Mouse (Mus musculus) forebrain, embryonic 15.5 days (tissue): ENCODE results near the gene Olfr178. TPM values are rescaled to one million over a fixed set of nuclear protein-coding genes. Genes with fewer than 3 reads are reported as not detected.

Experiments used
- ATAC-seq: fragments of 200-750 bp; cut with Nextera tagmentation; replicated peaks from 2 replicates; pipeline ENCODE4 v1.8.0; 2017; ENCODE audit warnings: mild to moderate bottlenecking, moderate TSS enrichment, moderate library complexity
- H3K27ac ChIP-seq: fragments of 300-500 bp; sonication (generic); replicated peaks from 2 replicates; pipeline ENCODE4 v1.5.1; 2015; ENCODE audit warnings: mild to moderate bottlenecking, inconsistent platforms
- H3K27me3 ChIP-seq: fragments of 300-500 bp; sonication (generic); 2 replicates; pipeline ENCODE4 v1.6.1; 2015; ENCODE audit warnings: inconsistent platforms
- H3K36me3 ChIP-seq: fragments of 300-500 bp; sonication (generic); 2 replicates; pipeline ENCODE4 v1.6.1; 2015; ENCODE audit warnings: mild to moderate bottlenecking, inconsistent platforms
- H3K4me1 ChIP-seq: fragments of 300-500 bp; sonication (generic); 2 replicates; pipeline ENCODE4 v1.6.1; 2015; ENCODE audit warnings: inconsistent platforms
- H3K4me2 ChIP-seq: fragments of 300-500 bp; sonication (generic); replicated peaks from 2 replicates; pipeline ENCODE4 v1.6.1; 2015; ENCODE audit warnings: mild to moderate bottlenecking, inconsistent platforms
- H3K4me3 ChIP-seq: fragments of 300-500 bp; sonication (generic); 2 replicates; pipeline ENCODE4 v1.5.1; 2015; ENCODE audit warnings: mild to moderate bottlenecking, inconsistent platforms
- H3K9ac ChIP-seq: fragments of 300-500 bp; sonication (generic); replicated peaks from 2 replicates; pipeline ENCODE4 v1.6.1; 2015; ENCODE audit warnings: mild to moderate bottlenecking, inconsistent platforms
- H3K9me3 ChIP-seq: fragments of 300-500 bp; sonication (generic); 2 replicates; pipeline ENCODE4 v1.6.1; 2016; ENCODE audit warnings: inconsistent platforms
- WGBS: fragments of 180-500 bp; shearing (Covaris S2); methylation state at CpG from one replicate; pipeline ENCODE4 v1.1.7; 2015; ENCODE audit warnings: mixed read lengths; 5-methylcytosine and 5-hydroxymethylcytosine counted together
- polyA plus RNA-seq: library from polyadenylated mRNA; unstranded; fragments of >200 nt; fragmentation: Nextera tagmentation; extraction: Ambion mirVana; gene quantifications from 2 replicates; pipeline ENCODE4 v1.2.1, GENCODE M21; 2015

Olfr178 gene
- not detected in 2 replicates for polyA plus RNA-seq

- WGBS: 96% methylated on average over 3 of the region's 3 CpGs
- H3K36me3 ChIP-seq: no peaks in the 10 kb centered on the region
Measured at GRCm38 (mm10) chr16:58891963-58892362, at the start of gene Olfr178. Olfr178 (minus strand) TSS chr16:58892063.

DNA sequence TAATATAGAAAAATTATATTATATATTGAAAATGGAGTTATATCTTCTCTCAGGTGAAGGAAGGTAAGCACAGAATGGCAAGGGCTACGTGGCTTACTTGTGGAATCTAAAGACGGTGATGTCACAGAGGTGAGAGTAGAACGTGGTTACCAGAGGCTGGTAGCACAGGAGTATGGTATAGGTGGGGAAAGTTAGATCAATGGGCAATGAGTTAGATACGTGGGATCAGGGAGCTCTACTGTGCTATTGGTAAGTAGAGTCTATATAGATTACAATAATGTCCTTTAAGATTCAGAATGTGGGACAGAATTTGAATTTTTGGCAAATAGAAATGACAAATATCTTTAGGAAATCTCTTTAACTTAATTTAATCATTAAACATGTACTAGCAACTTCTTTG lies 37.4 kb upstream of the Olfr178 start, which contains the start of gene Olfr180:
Gene Olfr180, minus strand, starts transcription at position 101 of the 400 bp plus-strand sequence.
- Histone ChIP-seq H3K27me3 (no peaks in the 10 kb centered on the region), H3K4me1 (no peaks in the 10 kb centered on the region), H3K4me3 (no peak within 1 kb of the TSS), H3K27ac (no peak within 1 kb of the TSS), H3K9me3 (no peaks in the 10 kb centered on the region), H3K4me2 (no peak within 1 kb of the TSS), H3K9ac (no peak within 1 kb of the TSS), H3K36me3 (no peaks in the 10 kb centered on the region)
- no peak for ATAC-seq
- 83% methylated on average over 4 of the region's 4 CpGs for WGBS

More at GRCm38 (mm10) chr16:58891963-58892362, at the start of gene Olfr178:
- Histone ChIP-seq H3K27ac (no peak within 1 kb of the TSS), H3K9ac (no peak within 1 kb of the TSS), H3K27me3 (no peaks in the 10 kb centered on the region), H3K4me2 (no peak within 1 kb of the TSS), H3K4me3 (no peak within 1 kb of the TSS), H3K9me3 (no peaks in the 10 kb centered on the region), H3K4me1 (no peaks in the 10 kb centered on the region)
- no peak for ATAC-seq

GRCm38 (mm10) chr16:58928655-58929054 lies 36.8 kb upstream of the Olfr178 start, which contains the start of gene Olfr181:
Olfr181 (minus strand) TSS chr16:58928755.
- H3K36me3 ChIP-seq: no peaks in the 10 kb centered on the region
- no peak within 1 kb of the TSS for H3K4me2 ChIP-seq
- no peaks in the 10 kb centered on the region for H3K4me1 ChIP-seq
- no peaks in the 10 kb centered on the region for H3K9me3 ChIP-seq
- no peak within 1 kb of the TSS for H3K27ac ChIP-seq
- ATAC-seq: no peak
- 67% methylated on average over 1 of the region's 1 CpGs for WGBS
- H3K9ac ChIP-seq: no peak within 1 kb of the TSS
- H3K27me3 ChIP-seq: no peaks in the 10 kb centered on the region
- no peak within 1 kb of the TSS for H3K4me3 ChIP-seq

GRCm38 (mm10) chr16:58884416-58884815 lies 7.4 kb downstream of the Olfr178 start:
- Histone ChIP-seq H3K9me3 (no peaks in the 10 kb centered on the region), H3K27ac (no peak overlapping the region), H3K4me3 (no peak overlapping the region), H3K4me1 (no peaks in the 10 kb centered on the region), H3K9ac (no peak overlapping the region), H3K4me2 (no peak overlapping the region), H3K36me3 (no peaks in the 10 kb centered on the region), H3K27me3 (no peaks in the 10 kb centered on the region)
- WGBS: 88% methylated on average over 2 of the region's 2 CpGs
- ATAC-seq: no peak

- Histone ChIP-seq H3K27me3 (no peaks in the 10 kb centered on the region), H3K36me3 (no peaks in the 10 kb centered on the region), H3K9ac (no peak within 1 kb of the TSS), H3K4me3 (no peak within 1 kb of the TSS), H3K9me3 (no peaks in the 10 kb centered on the region), H3K4me1 (no peaks in the 10 kb centered on the region), H3K4me2 (no peak within 1 kb of the TSS), H3K27ac (no peak within 1 kb of the TSS)
- ATAC-seq: no peak
- 57% methylated on average over 1 of the region's 1 CpGs for WGBS
Measured at GRCm38 (mm10) chr16:58874668-58875067, 17.2 kb downstream of the Olfr178 start, which contains the start of gene Olfr177. Olfr177 (minus strand) TSS chr16:58874768.

GRCm38 (mm10) chr16:58861479-58861878 lies 30.4 kb downstream of the Olfr178 start:
- H3K9me3 ChIP-seq: no peaks in the 10 kb centered on the region
- H3K27ac ChIP-seq: no peak overlapping the region
- no peaks in the 10 kb centered on the region for H3K27me3 ChIP-seq
- no peak overlapping the region for H3K4me2 ChIP-seq
- ATAC-seq: no peak
- WGBS: 74% methylated on average over 1 of the region's 1 CpGs
- H3K9ac ChIP-seq: no peak overlapping the region
- no peaks in the 10 kb centered on the region for H3K36me3 ChIP-seq
- no peaks in the 10 kb centered on the region for H3K4me1 ChIP-seq
- H3K4me3 ChIP-seq: no peak overlapping the region

DNA sequence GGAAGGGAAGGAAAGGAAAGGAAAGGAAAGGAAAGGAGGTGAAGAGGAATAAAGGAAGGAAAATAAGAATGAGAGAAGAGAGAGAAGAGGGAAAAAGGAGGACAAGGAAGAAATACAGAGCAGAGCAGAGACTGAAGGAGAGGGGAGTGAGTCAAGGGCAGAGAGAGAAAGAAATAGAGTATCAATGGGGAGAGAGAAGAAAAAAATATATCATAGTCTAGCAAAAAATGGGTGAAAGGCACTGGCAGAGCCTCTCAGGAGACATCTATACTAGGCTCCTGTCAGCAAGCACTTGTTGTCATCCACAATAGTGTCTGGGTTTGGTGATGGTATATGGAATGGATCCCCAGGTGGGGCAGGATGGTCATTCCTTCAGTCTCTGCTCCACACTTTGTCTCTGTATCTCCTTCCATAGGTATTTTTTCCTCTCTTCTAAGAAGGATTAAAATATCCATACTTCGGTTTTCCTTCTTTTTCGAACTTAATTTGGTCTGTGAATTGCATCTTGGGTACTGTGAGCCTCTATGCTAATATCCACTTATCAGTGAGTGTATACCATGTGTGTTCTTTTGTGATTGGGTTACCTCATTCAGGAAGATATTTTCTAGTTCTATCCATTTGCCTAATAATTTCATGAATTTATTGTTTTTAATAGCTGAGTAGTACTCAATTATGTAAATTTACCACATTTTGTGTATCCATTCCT lies 31.7 kb downstream of the Olfr178 start:
- no peak overlapping the region for H3K27ac ChIP-seq
- H3K27me3 ChIP-seq: no peaks in the 10 kb centered on the region
- H3K9ac ChIP-seq: no peak overlapping the region
- whole genome bisulfite sequencing: 94% methylated on average over 2 of the region's 2 CpGs
- no peak for ATAC-seq
- H3K4me3 ChIP-seq: no peak overlapping the region
- H3K9me3 ChIP-seq: no peaks in the 10 kb centered on the region
- H3K36me3 ChIP-seq: no peaks in the 10 kb centered on the region
- no peaks in the 10 kb centered on the region for H3K4me1 ChIP-seq
- no peak overlapping the region for H3K4me2 ChIP-seq

Other genes starting within 250 kb of the Olfr178 start
- 12.2 and 13.1 TPM in 2 replicates for gene Cpox, start 221.8 kb downstream of the Olfr178 start, polyA plus RNA-seq
- gene Gpr15, start 173.0 kb downstream of the Olfr178 start, polyA plus RNA-seq: 0.23 TPM in 1 of 2 replicates, not detected in the other
- 109 and 112 TPM in 2 replicates for gene Cldnd1, start 164.2 kb downstream of the Olfr178 start, polyA plus RNA-seq
- not detected in 2 replicates for gene Olfr172, start 128.9 kb downstream of the Olfr178 start, polyA plus RNA-seq
- gene Olfr173, start 91.8 kb downstream of the Olfr178 start, polyA plus RNA-seq: not detected in 2 replicates
- gene Olfr175-ps1, start 65.3 kb downstream of the Olfr178 start, polyA plus RNA-seq: not detected in 2 replicates
- not detected in 2 replicates for gene Olfr177, start 17.3 kb downstream of the Olfr178 start, polyA plus RNA-seq
- not detected in 2 replicates for gene Olfr181, start 36.7 kb upstream of the Olfr178 start, polyA plus RNA-seq
- not detected in 2 replicates for gene Olfr180, start 37.3 kb upstream of the Olfr178 start, polyA plus RNA-seq
- gene Olfr183, start 103.3 kb upstream of the Olfr178 start, polyA plus RNA-seq: not detected in 2 replicates
- not detected in 2 replicates for gene Olfr186, start 138.2 kb upstream of the Olfr178 start, polyA plus RNA-seq
- not detected in 2 replicates for gene Olfr187, start 147.7 kb upstream of the Olfr178 start, polyA plus RNA-seq
- not detected in 2 replicates for gene Olfr190, start 185.9 kb upstream of the Olfr178 start, polyA plus RNA-seq
- gene Olfr191, start 197.8 kb upstream of the Olfr178 start, polyA plus RNA-seq: not detected in 2 replicates
- not detected in 2 replicates for gene Olfr193, start 219.8 kb upstream of the Olfr178 start, polyA plus RNA-seq
- not detected in 2 replicates for gene Olfr194, start 229.0 kb upstream of the Olfr178 start, polyA plus RNA-seq